Mouse (Mus musculus) left cerebral cortex, adult 6 months (tissue): Measurements from ENCODE around the gene Cck. TPM values are rescaled to one million over a fixed set of nuclear protein-coding genes. Genes with fewer than 3 reads are reported as not detected.

Experiments
- long read RNA-seq, 2 experiments: library from polyadenylated mRNA; unstranded; transcript quantifications; one replicate each; pipeline ENCODE4 v2.0.0; 2019 to 2020
- polyA plus RNA-seq: library from polyadenylated mRNA; unstranded; fragments of <200 nt; fragmentation: Nextera tagmentation; gene quantifications from 2 replicates; pipeline ENCODE4 v1.2.3, GENCODE M21; 2021

Cck gene
- 2,234 and 2,917 TPM in 2 replicates for polyA plus RNA-seq
- long read RNA-seq, experiment 1, transcript Cck-203 (2 exons, 783 nt): minor isoform, 13 of 204 reads
- long read RNA-seq, experiment 1, transcript Cck-201 (3 exons, 691 nt): major isoform, 160 of 204 reads
- long read RNA-seq, experiment 1, partial matches to known transcripts: 1 of 204 reads
- long read RNA-seq, experiment 1, other reads (novel, unspliced or antisense): 29 of 204 reads
- long read RNA-seq, experiment 2, transcript Cck-201 (3 exons, 691 nt): major isoform, 1,101 of 1,314 reads
- long read RNA-seq, experiment 2, transcript Cck-202 (3 exons, 385 nt): minor isoform, 19 of 1,314 reads
- long read RNA-seq, experiment 2, transcript Cck-203 (2 exons, 783 nt): minor isoform, 91 of 1,314 reads
- long read RNA-seq, experiment 2, partial matches to known transcripts: 0 of 1,314 reads
- long read RNA-seq, experiment 2, other reads (novel, unspliced or antisense): 103 of 1,314 reads

GRCm38 (mm10) chr9:121495529-121495928 is at the start of gene Cck:
Cck (minus strand) TSS chr9:121495694.

Other genes with a start within 250 kb of the Cck start
- gene Ulk4, start 218.5 kb downstream of the Cck start, polyA plus RNA-seq: 18.3 and 22.5 TPM in 2 replicates
- gene Trak1, start 198.2 kb downstream of the Cck start, polyA plus RNA-seq: 51.5 and 81.3 TPM in 2 replicates
- 1.3 and 3.2 TPM in 2 replicates for gene Lyzl4, start 146.4 kb upstream of the Cck start, polyA plus RNA-seq
- gene Vipr1, start 147.0 kb upstream of the Cck start, polyA plus RNA-seq: 2.2 and 3.0 TPM in 2 replicates
- gene Sec22c, start 209.8 kb upstream of the Cck start, polyA plus RNA-seq: 4.9 and 9.2 TPM in 2 replicates
- gene Ss18l2, start 214.6 kb upstream of the Cck start, polyA plus RNA-seq: 339 and 487 TPM in 2 replicates
- 15.9 and 20.9 TPM in 2 replicates for gene Nktr, start 223.5 kb upstream of the Cck start, polyA plus RNA-seq